Mouse (Mus musculus) MEL (cell line): ENCODE measurements around the gene Mcrip2. TPM values are rescaled to one million over a fixed set of nuclear protein-coding genes. Genes with fewer than 3 reads are reported as not detected.

ENCODE experiments used
- DNase-seq: peaks from one replicate; pipeline ENCODE4 v3.0.0; 2011; ENCODE audit warnings: low read depth, low spot score
- H3K27ac ChIP-seq: 2 replicates; pipeline ENCODE4 v1.5.1; 2012; ENCODE audit warnings: low read depth, mild to moderate bottlenecking, control low read depth, low read length, moderate library complexity; ENCODE audit not compliant: control insufficient read depth
- H3K27me3 ChIP-seq, 2 experiments: fragments of 150-350 bp in 1 of 2; sonication (generic) in 1 of 2; 2 replicates each; pipeline ENCODE4 v1.6.1; 2012; ENCODE audit warnings: low read length in 2 of 2, mild to moderate bottlenecking in 2 of 2, improper control_type of control experiment in 1 of 2, moderate library complexity in 1 of 2; ENCODE audit not compliant: insufficient read depth in 2 of 2, control insufficient read depth in 1 of 2
- H3K36me3 ChIP-seq, 2 experiments: 2 replicates each; pipeline ENCODE4 v1.6.1; 2012 to 2014; ENCODE audit warnings: low read length in 2 of 2, improper control_type of control experiment in 1 of 2, inconsistent platforms in 1 of 2, mild to moderate bottlenecking in 1 of 2; ENCODE audit not compliant: insufficient read depth in 2 of 2, control insufficient read depth in 1 of 2
- H3K4me1 ChIP-seq, 2 experiments: fragments of 150-350 bp in 1 of 2; sonication (generic) in 1 of 2; 2 replicates each; pipeline ENCODE4 v1.6.1; 2012; ENCODE audit warnings: low read length in 2 of 2, improper control_type of control experiment in 1 of 2, mild to moderate bottlenecking in 1 of 2; ENCODE audit not compliant: insufficient read depth in 2 of 2, control insufficient read depth in 1 of 2
- H3K4me3 ChIP-seq, 2 experiments: fragments of 150-350 bp in 1 of 2; sonication (generic) in 1 of 2; 2 replicates each; pipeline ENCODE4 v1.5.1; 2012; ENCODE audit warnings: low read depth in 2 of 2, low read length in 2 of 2, mild to moderate bottlenecking in 2 of 2, moderate library complexity in 2 of 2, control low read depth in 1 of 2, improper control_type of control experiment in 1 of 2; ENCODE audit not compliant: control insufficient read depth in 1 of 2, insufficient read depth in 1 of 2
- H3K79me2 ChIP-seq: 2 replicates; pipeline ENCODE4 v1.6.1; 2012; ENCODE audit warnings: mild to moderate bottlenecking, low read length, moderate library complexity; ENCODE audit not compliant: control insufficient read depth, poor library complexity, insufficient read depth
- H3K9ac ChIP-seq: 2 replicates; pipeline ENCODE4 v1.6.1; 2012; ENCODE audit warnings: low read depth, mild to moderate bottlenecking, control low read depth, low read length, moderate library complexity; ENCODE audit not compliant: control insufficient read depth, poor library complexity, severe bottlenecking
- H3K9me3 ChIP-seq: fragments of 150-350 bp; sonication (generic); replicated peaks from 2 replicates; pipeline ENCODE4 v1.6.1; 2012; ENCODE audit warnings: mild to moderate bottlenecking, low read length, improper control_type of control experiment, moderate library complexity; ENCODE audit not compliant: insufficient read depth
- BHLHE40 ChIP-seq: IDR thresholded peaks from 2 replicates; pipeline ENCODE4 v1.6.1; 2012; ENCODE audit warnings: low read depth, mild to moderate bottlenecking, inconsistent platforms, low read length, improper control_type of control experiment, borderline replicate concordance
- CHD1 ChIP-seq: IDR thresholded peaks from 2 replicates; pipeline ENCODE4 v1.6.1; 2012; ENCODE audit warnings: low read depth, mild to moderate bottlenecking, inconsistent platforms, low read length, improper control_type of control experiment
- CTCF ChIP-seq, 3 experiments: IDR thresholded peaks in 2 of 3; conservative IDR thresholded peaks in 1 of 3; 2 replicates each; pipeline ENCODE4 v1.5.1; 2011 to 2012; ENCODE audit warnings: low read length in 3 of 3, low read depth in 2 of 3, mild to moderate bottlenecking in 2 of 3, improper control_type of control experiment in 1 of 3, inconsistent platforms in 1 of 3, mixed read lengths in 1 of 3, moderate library complexity in 1 of 3; ENCODE audit not compliant: control insufficient read depth in 1 of 3, insufficient read depth in 1 of 3, poor library complexity in 1 of 3, severe bottlenecking in 1 of 3
- E2F4 ChIP-seq: IDR thresholded peaks from 2 replicates; pipeline ENCODE4 v1.6.1; 2011; ENCODE audit warnings: low read depth, low read length, improper control_type of control experiment, borderline replicate concordance
- ELF1 ChIP-seq: IDR thresholded peaks from 2 replicates; pipeline ENCODE4 v1.6.1; 2014; ENCODE audit warnings: low read depth, mild to moderate bottlenecking, inconsistent platforms, low read length, improper control_type of control experiment, moderate library complexity
- EP300 ChIP-seq, 2 experiments: IDR thresholded peaks; 2 replicates each; pipeline ENCODE4 v1.6.1; 2011; ENCODE audit warnings: improper control_type of control experiment in 2 of 2, low read length in 2 of 2, low read depth in 1 of 2, mild to moderate bottlenecking in 1 of 2
- ETS1 ChIP-seq: IDR thresholded peaks from 2 replicates; pipeline ENCODE4 v1.6.1; 2012; ENCODE audit warnings: low read depth, mild to moderate bottlenecking, inconsistent platforms, low read length, improper control_type of control experiment, moderate library complexity
- GATA1 ChIP-seq: IDR thresholded peaks from 2 replicates; pipeline ENCODE4 v1.6.1; 2011; ENCODE audit warnings: low read depth, low read length, improper control_type of control experiment
- JUND ChIP-seq: IDR thresholded peaks from 2 replicates; pipeline ENCODE4 v1.6.1; 2011; ENCODE audit warnings: low read depth, mild to moderate bottlenecking, improper control_type of control experiment, low read length
- KAT2A ChIP-seq: conservative IDR thresholded peaks from 2 replicates; pipeline ENCODE4 v1.6.1; 2012; ENCODE audit warnings: low read depth, low read length, improper control_type of control experiment, inconsistent platforms
- MAFK ChIP-seq: IDR thresholded peaks from 2 replicates; pipeline ENCODE4 v1.6.1; 2011; ENCODE audit warnings: low read depth, mild to moderate bottlenecking, low read length, improper control_type of control experiment, borderline replicate concordance
- MXI1 ChIP-seq: IDR thresholded peaks from 2 replicates; pipeline ENCODE4 v1.6.1; 2011; ENCODE audit warnings: mild to moderate bottlenecking, low read depth, low read length, improper control_type of control experiment
- MYC ChIP-seq: IDR thresholded peaks from 2 replicates; pipeline ENCODE4 v1.6.1; 2011; ENCODE audit warnings: low read depth, mild to moderate bottlenecking, low read length, improper control_type of control experiment, moderate library complexity
- POLR2AphosphoS5 ChIP-seq: IDR thresholded peaks from 2 replicates; pipeline ENCODE4 v1.6.1; 2012; ENCODE audit warnings: low read depth, borderline replicate concordance, mild to moderate bottlenecking, inconsistent platforms, low read length, moderate library complexity, mixed read lengths
- RAD21 ChIP-seq: IDR thresholded peaks from 2 replicates; pipeline ENCODE4 v1.6.1; 2011; ENCODE audit warnings: mild to moderate bottlenecking, low read depth, low read length, improper control_type of control experiment
- RCOR1 ChIP-seq: IDR thresholded peaks from 2 replicates; pipeline ENCODE4 v1.6.1; 2012; ENCODE audit warnings: low read depth, mild to moderate bottlenecking, inconsistent platforms, low read length, improper control_type of control experiment
- SIN3A ChIP-seq: IDR thresholded peaks from 2 replicates; pipeline ENCODE4 v1.6.1; 2012; ENCODE audit warnings: low read length, improper control_type of control experiment, inconsistent platforms
- TAL1 ChIP-seq: IDR thresholded peaks from 2 replicates; pipeline ENCODE4 v1.6.1; 2012; ENCODE audit warnings: mild to moderate bottlenecking, inconsistent platforms, low read length, moderate library complexity, mixed read lengths
- TBP ChIP-seq: IDR thresholded peaks from 2 replicates; pipeline ENCODE4 v1.8.0; 2011; ENCODE audit warnings: low read depth, low read length, improper control_type of control experiment
- TCF12 ChIP-seq: IDR thresholded peaks from 2 replicates; pipeline ENCODE4 v1.6.1; 2014; ENCODE audit warnings: low read depth, mild to moderate bottlenecking, inconsistent platforms, low read length, improper control_type of control experiment, moderate library complexity
- USF1 ChIP-seq: IDR thresholded peaks from 2 replicates; pipeline ENCODE4 v1.6.1; 2014; ENCODE audit warnings: low read depth, mild to moderate bottlenecking, inconsistent platforms, low read length, improper control_type of control experiment, moderate library complexity
- ZKSCAN1 ChIP-seq: IDR thresholded peaks from 2 replicates; pipeline ENCODE4 v1.6.1; 2012; ENCODE audit warnings: low read depth, mild to moderate bottlenecking, inconsistent platforms, low read length, improper control_type of control experiment, moderate library complexity
- polyA plus RNA-seq, 2 experiments: library from polyadenylated mRNA; stranded (reverse) in 1 of 2; unstranded in 1 of 2; fragments of >175 nt in 1 of 2; fragments of >200 nt in 1 of 2; gene quantifications; 2 replicates each; pipeline versions ENCODE4 v1.2.1 to v1.2.4; 2012; ENCODE audit warnings: low replicate concordance in 2 of 2, low read depth in 1 of 2; ENCODE audit not compliant: insufficient read length in 2 of 2, insufficient read depth in 1 of 2, missing spikeins in 1 of 2
- total RNA-seq: library from RNA; depleted of rRNA; stranded (reverse); fragments of 300-350 nt; gene quantifications from 2 replicates; pipeline ENCODE4 v1.2.3, GENCODE M21; 2012

Gene Mcrip2
- total and polyA plus RNA-seq, 3 experiments, result 88.9 to 281 (median 107) TPM

DNA sequence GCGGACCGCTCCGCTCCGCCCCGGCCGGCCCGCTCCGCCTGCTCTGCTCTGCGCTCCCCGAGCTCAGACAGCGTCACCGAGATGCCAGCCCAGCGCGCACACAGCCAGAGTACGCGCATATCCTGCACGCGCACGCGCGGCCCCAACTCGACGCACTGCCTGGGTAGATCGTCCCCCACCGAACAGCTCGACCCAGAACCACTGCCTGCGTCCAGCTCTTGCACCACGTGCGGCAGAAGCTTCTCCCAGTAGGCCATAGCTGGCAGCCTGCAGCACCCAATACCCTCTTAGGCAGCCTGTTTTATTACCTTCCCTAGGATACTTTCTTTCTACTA lies 31.5 kb downstream of the Mcrip2 start, which contains the start of gene Rhbdl1:
Gene Rhbdl1, minus strand, starts transcription at position 220 of the 335 bp plus-strand sequence.
- TF ChIP-seq USF1, result no peak
- no peak for TF ChIP-seq BHLHE40
- no peak for TF ChIP-seq RCOR1
- no peak for TF ChIP-seq CHD1
- no peak for TF ChIP-seq MYC
- no peak for TF ChIP-seq JUND
- TF ChIP-seq CTCF (IDR thresholded peaks at IDR 0.05 in 2 of 3, conservative IDR thresholded peaks at IDR 0.05 in 1 of 3; ENCODE audit: control insufficient read depth in 1 of 3, insufficient read depth in 1 of 3, low read depth in 2 of 3, low read length in 3 of 3, poor library complexity in 1 of 3, severe bottlenecking in 1 of 3), result no peak
- no peak for TF ChIP-seq RAD21
- no peak for TF ChIP-seq KAT2A
- TF ChIP-seq GATA1, result no peak
- no peak for TF ChIP-seq TCF12
- TF ChIP-seq SIN3A, result no peak
- no peak for TF ChIP-seq ETS1
- H3K36me3 ChIP-seq, result no peaks in the 10 kb centered on the region; a peak in 2 of 4 replicates
- H3K27me3 ChIP-seq, result no peaks in the 10 kb centered on the region
- H3K27ac ChIP-seq, result no peak within 1 kb of the TSS
- peaks cover 24% of the 10 kb centered on the region for H3K79me2 ChIP-seq
- no peak for DNase-seq
- H3K4me3 ChIP-seq, result no peak within 1 kb of the TSS
- H3K4me1 ChIP-seq, result peaks cover 2 to 8% of the 10 kb centered on the region in 2 experiments; a peak in 3 of 4 replicates
- no peak within 1 kb of the TSS for H3K9ac ChIP-seq
- no peaks in the 10 kb centered on the region for H3K9me3 ChIP-seq

DNA sequence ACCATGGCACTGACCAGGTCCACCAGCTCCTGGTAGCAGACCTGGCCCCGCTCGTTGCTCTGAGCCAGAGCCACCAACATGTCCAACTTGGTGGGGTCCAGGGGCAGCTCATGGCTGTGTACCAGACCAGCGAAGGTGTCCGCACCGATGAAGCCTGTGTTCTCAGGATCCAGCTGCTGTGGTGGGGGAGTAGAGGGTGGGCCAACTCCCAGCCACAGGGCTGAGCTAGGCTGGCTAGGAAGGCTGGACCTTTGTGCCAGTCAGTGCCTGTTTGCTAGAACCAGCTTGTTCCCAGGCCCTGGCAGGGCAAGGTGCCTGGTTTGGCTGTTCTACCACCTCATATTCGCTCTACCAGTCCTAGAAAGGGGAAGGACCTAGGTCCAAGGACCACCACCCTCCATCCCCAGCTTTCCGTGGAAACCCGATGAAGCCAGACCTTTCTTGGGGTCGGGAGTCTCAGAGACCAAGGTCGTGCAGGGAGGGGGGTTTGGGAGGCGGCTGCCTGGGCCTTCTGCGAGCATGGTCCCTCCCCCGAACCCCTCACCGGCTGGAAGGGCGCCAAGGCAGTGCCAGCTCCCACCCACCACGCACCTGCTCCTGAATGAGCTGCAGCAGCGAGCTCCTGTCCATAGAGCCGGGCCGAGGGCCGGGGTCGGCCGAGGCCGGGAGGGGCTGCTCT lies 32.0 kb downstream of the Mcrip2 start:
- peaks cover 29% of the 10 kb centered on the region for H3K79me2 ChIP-seq
- peaks cover 2 to 12% of the 10 kb centered on the region in 2 experiments; a peak in 3 of 4 replicates for H3K4me1 ChIP-seq
- H3K27ac ChIP-seq, result no peak overlapping the region
- H3K27me3 ChIP-seq, result no peaks in the 10 kb centered on the region
- no peak for DNase-seq
- peaks cover 0 to 2% of the 10 kb centered on the region in 2 experiments; a peak in 2 of 4 replicates for H3K36me3 ChIP-seq
- no peaks in the 10 kb centered on the region for H3K9me3 ChIP-seq
- no peak overlapping the region for H3K4me3 ChIP-seq
- TF ChIP-seq MAFK, result no peak
- no peak for TF ChIP-seq KAT2A
- no peak for TF ChIP-seq TAL1
- TF ChIP-seq SIN3A, result no peak
- TF ChIP-seq E2F4, result no peak
- no peak for TF ChIP-seq ELF1
- TF ChIP-seq TBP, result no peak
- TF ChIP-seq ZKSCAN1, result no peak
- TF ChIP-seq MXI1, result no peak
- TF ChIP-seq EP300 (IDR thresholded peaks at IDR 0.05; ENCODE audit: low read depth in 1 of 2, low read length in 2 of 2), result no peak
- no peak for TF ChIP-seq RCOR1
- TF ChIP-seq POLR2AphosphoS5, result no peak
- H3K9ac ChIP-seq, result no peak overlapping the region
